Mouse (Mus musculus) left cerebral cortex, adult 9 months (tissue): ENCODE results near the gene Epha4.

Experiments
- DNase-seq, 2 experiments: peaks; one replicate each; pipeline ENCODE4 v3.0.0; 2022; ENCODE audit warnings: low spot score in 2 of 2

Epha4 gene

GRCm38 (mm10) chr1:77512431-77513195, 2.3 kb downstream of the Epha4 start:
- DNase-seq = no peak

GRCm38 (mm10) chr1:77512059-77512407, 2.9 kb downstream of the Epha4 start:
- DNase-seq = no peak

GRCm38 (mm10) chr1:77511372-77512058, 3.4 kb downstream of the Epha4 start:
- no peak for DNase-seq

GRCm38 (mm10) chr1:77510623-77511022, 4.3 kb downstream of the Epha4 start:
- DNase-seq = no peak

- DNase-seq = no peak
Measured at GRCm38 (mm10) chr1:77506856-77507200, 8.1 kb downstream of the Epha4 start.

- no peak for DNase-seq
Measured at GRCm38 (mm10) chr1:77506038-77506855, 8.6 kb downstream of the Epha4 start.

GRCm38 (mm10) chr1:77505263-77505662, 9.6 kb downstream of the Epha4 start:
- no peak for DNase-seq

GRCm38 (mm10) chr1:77504813-77505212, 10.1 kb downstream of the Epha4 start:
- DNase-seq = no peak

- DNase-seq = peak in 1 of 2 experiments; percentile 68
Measured at GRCm38 (mm10) chr1:77503711-77504181, 11.1 kb downstream of the Epha4 start.

- no peak for DNase-seq
Measured at GRCm38 (mm10) chr1:77502554-77503119, 12.3 kb downstream of the Epha4 start.

GRCm38 (mm10) chr1:77501363-77501933, 13.4 kb downstream of the Epha4 start:
- DNase-seq = no peak

GRCm38 (mm10) chr1:77497506-77497905, 17.4 kb downstream of the Epha4 start:
- no peak for DNase-seq

- no peak for DNase-seq
Measured at GRCm38 (mm10) chr1:77496468-77497181, 18.3 kb downstream of the Epha4 start.

- no peak for DNase-seq
Measured at GRCm38 (mm10) chr1:77495790-77496158, 19.1 kb downstream of the Epha4 start.

GRCm38 (mm10) chr1:77495030-77495789, 19.7 kb downstream of the Epha4 start:
- DNase-seq = no peak

- DNase-seq = no peak
Measured at GRCm38 (mm10) chr1:77493841-77494635, 20.9 kb downstream of the Epha4 start.

GRCm38 (mm10) chr1:77490166-77490565, 24.7 kb downstream of the Epha4 start:
- DNase-seq = no peak

- DNase-seq = no peak
Measured at GRCm38 (mm10) chr1:77489387-77489786, 25.5 kb downstream of the Epha4 start.

- no peak for DNase-seq
Measured at GRCm38 (mm10) chr1:77487856-77488462, 26.9 kb downstream of the Epha4 start.
